Mouse (Mus musculus) neural tube, embryonic 13.5 days (tissue): ENCODE results near the gene Srrd. TPM values are rescaled to one million over a fixed set of nuclear protein-coding genes. Genes with fewer than 3 reads are reported as not detected.
"Not testable (repeated sequence)": the region's sequence is repeated elsewhere in the genome, so short reads cannot be mapped to it uniquely, and the experiment has no call there.

Source experiments
- ATAC-seq: fragments of 200-750 bp; cut with Nextera tagmentation; 2 replicates; pipeline ENCODE4 v1.8.0; 2017; ENCODE audit warnings: low read depth, mild to moderate bottlenecking, moderate TSS enrichment, moderate library complexity
- H3K27ac ChIP-seq: fragments of 300-500 bp; sonication (generic); replicated peaks from 2 replicates; pipeline ENCODE4 v1.5.1; 2015; ENCODE audit warnings: moderate library complexity, mild to moderate bottlenecking, inconsistent platforms
- H3K27me3 ChIP-seq: fragments of 300-500 bp; sonication (generic); 2 replicates; pipeline ENCODE4 v1.6.1; 2015; ENCODE audit warnings: mild to moderate bottlenecking, inconsistent platforms
- H3K36me3 ChIP-seq: fragments of 300-500 bp; sonication (generic); 2 replicates; pipeline ENCODE4 v1.6.1; 2015; ENCODE audit warnings: mild to moderate bottlenecking, inconsistent platforms
- H3K4me1 ChIP-seq: fragments of 300-500 bp; sonication (generic); replicated peaks from 2 replicates; pipeline ENCODE4 v1.6.1; 2015; ENCODE audit warnings: inconsistent platforms
- H3K4me2 ChIP-seq: fragments of 300-500 bp; sonication (generic); 2 replicates; pipeline ENCODE4 v1.6.1; 2015; ENCODE audit warnings: inconsistent platforms, mild to moderate bottlenecking, moderate library complexity
- H3K4me3 ChIP-seq: fragments of 300-500 bp; sonication (generic); 2 replicates; pipeline ENCODE4 v1.5.1; 2015; ENCODE audit warnings: mild to moderate bottlenecking, inconsistent platforms
- H3K9ac ChIP-seq: fragments of 300-500 bp; sonication (generic); 2 replicates; pipeline ENCODE4 v1.6.1; 2015; ENCODE audit warnings: moderate library complexity, mild to moderate bottlenecking, inconsistent platforms
- H3K9me3 ChIP-seq: fragments of 300-500 bp; sonication (generic); 2 replicates; pipeline ENCODE4 v1.6.1; 2016; ENCODE audit warnings: inconsistent platforms
- WGBS: fragments of 180-500 bp; shearing (Covaris S2); methylation state at CpG from one replicate; pipeline ENCODE4 v1.1.7; 2015; 5-methylcytosine and 5-hydroxymethylcytosine counted together
- polyA plus RNA-seq: library from polyadenylated mRNA; unstranded; fragments of >200 nt; fragmentation: Nextera tagmentation; extraction: Ambion mirVana; gene quantifications from 2 replicates; pipeline ENCODE4 v1.2.1, GENCODE M21; 2015

The Srrd gene
- polyA plus RNA-seq, 1 experiment from 2014 or later, result 53.9 TPM

- peak; percentile 90 for ATAC-seq
- Histone ChIP-seq H3K9me3 (no peaks in the 10 kb centered on the region), H3K4me2 (peak within 1 kb of the TSS; percentile 86), H3K27ac (peak within 1 kb of the TSS; percentile 90), H3K36me3 (peaks cover 30% of the 10 kb centered on the region), H3K9ac (peak within 1 kb of the TSS; percentile 84), H3K4me3 (peak within 1 kb of the TSS; percentile 98), H3K27me3 (no peaks in the 10 kb centered on the region), H3K4me1 (peaks cover 25% of the 10 kb centered on the region)
- 9% methylated on average over 48 of the region's 48 CpGs for WGBS
Measured at GRCm38 (mm10) chr5:112325546-112326445, 17.0 kb downstream of the Srrd start, which contains the start of gene Tfip11. Tfip11 (plus strand) TSS chr5:112326358.

- 0 out of 2 replicates have a peak, but pooled peaks have one; percentile 34 for ATAC-seq
- no peaks in the 10 kb centered on the region for H3K27me3 ChIP-seq
- H3K4me1 ChIP-seq, result peaks cover 25% of the 10 kb centered on the region
- peaks cover 21% of the 10 kb centered on the region for H3K36me3 ChIP-seq
- peak overlapping the region; percentile 98 for H3K4me3 ChIP-seq
- H3K9me3 ChIP-seq, result no peaks in the 10 kb centered on the region
- peak overlapping the region; percentile 90; the same call in 1 of the 2 replicates for H3K27ac ChIP-seq
- no peak overlapping the region for H3K9ac ChIP-seq
- WGBS, result 27% methylated on average over 24 of the region's 24 CpGs
- peak overlapping the region; percentile 86 for H3K4me2 ChIP-seq
Measured at GRCm38 (mm10) chr5:112324637-112325545, 17.9 kb downstream of the Srrd start.

- no peak overlapping the region for H3K4me3 ChIP-seq
- peaks cover 5% of the 10 kb centered on the region for H3K36me3 ChIP-seq
- H3K27me3 ChIP-seq, result no peaks in the 10 kb centered on the region
- ATAC-seq, result no peak
- H3K9me3 ChIP-seq, result no peaks in the 10 kb centered on the region
- peaks cover 25% of the 10 kb centered on the region for H3K4me1 ChIP-seq
- no peak overlapping the region for H3K27ac ChIP-seq
- WGBS, result 91% methylated on average over 6 of the region's 6 CpGs
- H3K9ac ChIP-seq, result no peak overlapping the region
- no peak overlapping the region for H3K4me2 ChIP-seq
Measured at GRCm38 (mm10) chr5:112323246-112323645, 19.6 kb downstream of the Srrd start.

GRCm38 (mm10) chr5:112321376-112321775 is 21.5 kb downstream of the Srrd start:
- WGBS, result 75% methylated on average over 4 of the region's 4 CpGs
- Histone ChIP-seq H3K4me2 (no peak overlapping the region), H3K4me1 (peaks cover 9% of the 10 kb centered on the region; the same call in 1 of the 2 replicates), H3K27ac (no peak overlapping the region), H3K9me3 (no peaks in the 10 kb centered on the region), H3K27me3 (no peaks in the 10 kb centered on the region), H3K36me3 (0 out of 2 replicates have a peak, but pooled peaks cover under 1% of the 10 kb centered on the region), H3K9ac (no peak overlapping the region), H3K4me3 (no peak overlapping the region)
- no peak for ATAC-seq

GRCm38 (mm10) chr5:112320936-112321335 is 21.9 kb downstream of the Srrd start:
- ATAC-seq, result no peak
- Histone ChIP-seq H3K27me3 (no peaks in the 10 kb centered on the region), H3K4me3 (no peak overlapping the region), H3K4me1 (peaks cover 9% of the 10 kb centered on the region; the same call in 1 of the 2 replicates), H3K36me3 (0 out of 2 replicates have a peak, but pooled peaks cover 4% of the 10 kb centered on the region), H3K4me2 (no peak overlapping the region), H3K9ac (no peak overlapping the region), H3K27ac (no peak overlapping the region), H3K9me3 (no peaks in the 10 kb centered on the region)
- WGBS, result 73% methylated on average over 6 of the region's 6 CpGs

GRCm38 (mm10) chr5:112320379-112320778 is 22.5 kb downstream of the Srrd start:
- H3K36me3 ChIP-seq, result peaks cover 8% of the 10 kb centered on the region
- H3K4me2 ChIP-seq, result no peak overlapping the region
- H3K9me3 ChIP-seq, result no peaks in the 10 kb centered on the region
- no peak overlapping the region for H3K4me3 ChIP-seq
- 82% methylated on average over 5 of the region's 5 CpGs for WGBS
- H3K27ac ChIP-seq, result no peak overlapping the region
- peaks cover 4% of the 10 kb centered on the region; the same call in 1 of the 2 replicates for H3K4me1 ChIP-seq
- no peak for ATAC-seq
- no peak overlapping the region for H3K9ac ChIP-seq
- H3K27me3 ChIP-seq, result no peaks in the 10 kb centered on the region

- not testable (repeated sequence) for H3K27me3 ChIP-seq, ATAC-seq
- 73% methylated on average over 2 of the region's 2 CpGs for WGBS
Measured at GRCm38 (mm10) chr5:112319343-112319742, 23.5 kb downstream of the Srrd start.

GRCm38 (mm10) chr5:112317328-112317727 is 25.5 kb downstream of the Srrd start:
- Histone ChIP-seq H3K4me2 (no peak overlapping the region), H3K9me3 (no peaks in the 10 kb centered on the region), H3K4me1 (no peaks in the 10 kb centered on the region), H3K9ac (no peak overlapping the region), H3K36me3 (peaks cover 36% of the 10 kb centered on the region), H3K4me3 (no peak overlapping the region), H3K27me3 (no peaks in the 10 kb centered on the region), H3K27ac (0 out of 2 replicates have a peak overlapping the region, but pooled peaks have one; percentile 5)
- no peak for ATAC-seq
- WGBS, result 63% methylated on average over 5 of the region's 5 CpGs

More at GRCm38 (mm10) chr5:112319343-112319742, 23.5 kb downstream of the Srrd start:
- peaks cover 16% of the 10 kb centered on the region for H3K36me3 ChIP-seq
- not testable (repeated sequence) for H3K4me2 ChIP-seq, H3K4me1 ChIP-seq, H3K4me3 ChIP-seq, H3K9me3 ChIP-seq, H3K27ac ChIP-seq, H3K9ac ChIP-seq

- Histone ChIP-seq H3K36me3 (peaks cover 42% of the 10 kb centered on the region), H3K9ac (no peak overlapping the region), H3K4me3 (no peak overlapping the region), H3K27ac (0 out of 2 replicates have a peak overlapping the region, but pooled peaks have one; percentile 5), H3K4me1 (no peaks in the 10 kb centered on the region), H3K4me2 (no peak overlapping the region), H3K9me3 (no peaks in the 10 kb centered on the region), H3K27me3 (no peaks in the 10 kb centered on the region)
- 84% methylated on average over 5 of the region's 5 CpGs for whole genome bisulfite sequencing
- ATAC-seq, result no peak
Measured at GRCm38 (mm10) chr5:112316468-112316867, 26.4 kb downstream of the Srrd start.

GRCm38 (mm10) chr5:112313222-112313885 is 29.5 kb downstream of the Srrd start:
- no peak overlapping the region for H3K4me3 ChIP-seq
- H3K27ac ChIP-seq, result no peak overlapping the region
- no peaks in the 10 kb centered on the region for H3K27me3 ChIP-seq
- 54% methylated on average over 11 of the region's 11 CpGs for WGBS
- no peaks in the 10 kb centered on the region for H3K9me3 ChIP-seq
- H3K36me3 ChIP-seq, result peaks cover 71% of the 10 kb centered on the region
- H3K4me1 ChIP-seq, result no peaks in the 10 kb centered on the region
- no peak overlapping the region for H3K9ac ChIP-seq
- ATAC-seq, result no peak
- no peak overlapping the region for H3K4me2 ChIP-seq

GRCm38 (mm10) chr5:112305842-112306241 is 37.0 kb downstream of the Srrd start:
- no peak overlapping the region for H3K27ac ChIP-seq
- 63% methylated on average over 5 of the region's 5 CpGs for WGBS
- H3K36me3 ChIP-seq, result peaks cover 39% of the 10 kb centered on the region
- no peak overlapping the region for H3K4me2 ChIP-seq
- H3K9me3 ChIP-seq, result no peaks in the 10 kb centered on the region
- peaks cover 16% of the 10 kb centered on the region for H3K4me1 ChIP-seq
- ATAC-seq, result no peak
- no peaks in the 10 kb centered on the region for H3K27me3 ChIP-seq
- H3K9ac ChIP-seq, result no peak overlapping the region
- no peak overlapping the region for H3K4me3 ChIP-seq
